Mouse (Mus musculus) thymus, adult 2 months (tissue): ENCODE data around the gene 5430402E10Rik. TPM values are rescaled to one million over a fixed set of nuclear protein-coding genes. Genes with fewer than 3 reads are reported as not detected.
"Not testable (repeated sequence)": the region's sequence is repeated elsewhere in the genome, so short reads cannot be mapped to it uniquely, and the experiment has no call there.

Experiments
- DNase-seq: peaks from one replicate; pipeline ENCODE4 v3.0.0; 2021
- H3K27ac ChIP-seq: fragments of 200-500 bp; 2 replicates; pipeline ENCODE4 v1.5.1; 2012; ENCODE audit warnings: low read length, control low read depth; ENCODE audit not compliant: control insufficient read depth, insufficient read depth
- H3K27me3 ChIP-seq: fragments of 200-500 bp; 2 replicates; pipeline ENCODE4 v1.6.1; 2012; ENCODE audit warnings: mild to moderate bottlenecking, low read length, moderate library complexity, mixed read lengths; ENCODE audit not compliant: control insufficient read depth, insufficient read depth
- H3K36me3 ChIP-seq: fragments of 200-500 bp; 2 replicates; pipeline ENCODE4 v1.6.1; 2012; ENCODE audit warnings: mild to moderate bottlenecking, low read length, moderate library complexity; ENCODE audit not compliant: control insufficient read depth, insufficient read depth
- H3K4me1 ChIP-seq: fragments of 200-500 bp; replicated peaks from 2 replicates; pipeline ENCODE4 v1.6.1; 2012; ENCODE audit warnings: low read length; ENCODE audit not compliant: control insufficient read depth, insufficient read depth
- H3K4me3 ChIP-seq: fragments of 200-500 bp; 2 replicates; pipeline ENCODE4 v1.5.1; 2012; ENCODE audit warnings: mild to moderate bottlenecking, low read length, control low read depth, moderate library complexity; ENCODE audit not compliant: control insufficient read depth, insufficient read depth
- WGBS: fragments of 180-500 bp; shearing (Covaris S2); methylation state at CpG from one replicate; pipeline ENCODE4 v1.1.7; 2018; 5-methylcytosine and 5-hydroxymethylcytosine counted together
- polyA plus RNA-seq: library from polyadenylated mRNA; depleted of rRNA; stranded (reverse); fragments of >200 nt; gene quantifications from 2 replicates; pipeline ENCODE4 v1.2.3, GENCODE M21; 2012; rRNA removed

Gene 5430402E10Rik
- polyA plus RNA-seq, result not detected in 2 replicates

GRCm38 (mm10) chrX:77924962-77925361 lies at the start of gene 5430402E10Rik:
Gene 5430402E10Rik (minus strand): TSS chrX:77925062.
- H3K4me3 ChIP-seq, H3K36me3 ChIP-seq, H3K4me1 ChIP-seq, H3K27me3 ChIP-seq, DNase-seq, H3K27ac ChIP-seq: not testable (repeated sequence)
- WGBS, result 88% methylated on average over 1 of the region's 1 CpGs

- H3K36me3 ChIP-seq, DNase-seq, H3K27me3 ChIP-seq, H3K4me1 ChIP-seq, H3K4me3 ChIP-seq, H3K27ac ChIP-seq: not testable (repeated sequence)
- WGBS, result 28% methylated on average over 2 of the region's 4 CpGs
These were observed 44.8 kb downstream of the 5430402E10Rik start for GRCm38 (mm10) chrX:77880033-77880432.

Other genes with a start within 250 kb of the 5430402E10Rik start
- gene Prkx, start 128.8 kb downstream of the 5430402E10Rik start, polyA plus RNA-seq, result 17.1 and 20.5 TPM in 2 replicates
- gene Pbsn, start 71.4 kb downstream of the 5430402E10Rik start, polyA plus RNA-seq, result not detected in 2 replicates
- gene Gm14744, start 60.3 kb downstream of the 5430402E10Rik start, polyA plus RNA-seq, result not detected in 2 replicates
- not detected in 2 replicates for gene Obp1a, start 166.3 kb upstream of the 5430402E10Rik start, polyA plus RNA-seq
- not detected in 2 replicates for gene Gm5938, start 200.4 kb upstream of the 5430402E10Rik start, polyA plus RNA-seq